In genomic region chr19:54015503-54015902, GRCm38 (mm10) we compare ENCODE assay signal across 28 mouse cellular contexts. TPM values are rescaled to one million over a fixed set of nuclear protein-coding genes. Genes with fewer than 3 reads are reported as not detected.
"Had no signal": no experiment of that assay in that cellular context is flagged by ENCODE, and none has a peak within 500 bp of the region (broad histone marks: within the 10 kb centered on the region; RNA-seq: fewer than 3 reads in every experiment).

No protein-coding gene starts in this region.

- DNase-seq: gastrocnemius, adult 2 months; gastrocnemius, postnatal 10 days; gastrocnemius, postnatal 25 days; heart, adult 18-20 months; heart, postnatal 14 days; heart, postnatal 36 days; kidney, adult 18-20 months; kidney, adult 8-10 months; kidney, postnatal 10 days; kidney, postnatal 25 days; kidney, postnatal 4 days; left cerebral cortex, postnatal 4 days; liver, embryonic 13.5 days had no signal

- H3K4me3 ChIP-seq: gastrocnemius, adult 2 months; heart, embryonic 10.5 days; heart, embryonic 13.5 days; heart, embryonic 15.5 days; hindbrain, embryonic 13.5 days; hindbrain, embryonic 15.5 days; layer of hippocampus, adult 2 months; left cerebral cortex, adult 2 months; limb, embryonic 13.5 days; limb, embryonic 15.5 days; liver, embryonic 13.5 days; liver, embryonic 15.5 days had no signal

- H3K4me1 ChIP-seq: heart, embryonic 10.5 days; heart, embryonic 15.5 days; hindbrain, embryonic 13.5 days; hindbrain, embryonic 15.5 days; limb, embryonic 13.5 days; limb, embryonic 15.5 days had no signal

- H3K27ac ChIP-seq: gastrocnemius, adult 2 months; heart, embryonic 10.5 days; heart, embryonic 13.5 days; heart, embryonic 15.5 days; hindbrain, embryonic 13.5 days; hindbrain, embryonic 15.5 days; hindbrain, postnatal 0 days; layer of hippocampus, adult 2 months; left cerebral cortex, adult 2 months; limb, embryonic 13.5 days; limb, embryonic 15.5 days; liver, embryonic 13.5 days; liver, embryonic 15.5 days had no signal

- ATAC-seq: hindbrain, postnatal 0 days; intestine, embryonic 16.5 days had no signal

- H3K9ac ChIP-seq: heart, embryonic 13.5 days; heart, embryonic 15.5 days; hindbrain, embryonic 13.5 days; hindbrain, embryonic 15.5 days; limb, embryonic 13.5 days; limb, embryonic 15.5 days; liver, embryonic 13.5 days; liver, embryonic 15.5 days had no signal

- H3K4me2 ChIP-seq: heart, embryonic 13.5 days; heart, embryonic 15.5 days; hindbrain, embryonic 13.5 days; hindbrain, embryonic 15.5 days; limb, embryonic 13.5 days; limb, embryonic 15.5 days; liver, embryonic 11.5 days; liver, embryonic 13.5 days; liver, embryonic 15.5 days had no signal

- H3K36me3 ChIP-seq: heart, embryonic 10.5 days; heart, embryonic 15.5 days; hindbrain, embryonic 15.5 days; liver, embryonic 13.5 days had no signal

- H3K27me3 ChIP-seq: heart, embryonic 13.5 days; heart, embryonic 15.5 days; hindbrain, embryonic 13.5 days; hindbrain, embryonic 15.5 days; limb, embryonic 13.5 days; limb, embryonic 15.5 days; liver, embryonic 13.5 days; liver, embryonic 15.5 days had no signal

- H3K9me3 ChIP-seq: heart, embryonic 10.5 days; heart, embryonic 13.5 days; heart, embryonic 15.5 days; hindbrain, embryonic 13.5 days; hindbrain, embryonic 15.5 days; limb, embryonic 13.5 days; limb, embryonic 15.5 days; liver, embryonic 13.5 days; liver, embryonic 15.5 days had no signal

RNA-seq across cellular contexts. Expression of gene Adra2a, which starts 28.4 kb away (rescaled TPM):
- polyA plus RNA-seq: heart, embryonic 13.5 days; heart, postnatal 0 days; limb, embryonic 11.5 days had no signal
